Mouse (Mus musculus) embryo, embryonic 9.5 days (tissue): ENCODE results near the gene Serpinb8.
A peak's percentile ranks its signal among the peaks of the same experiment; 100 is the strongest.

ENCODE experiments used
- DNase-seq: peaks from one replicate; pipeline ENCODE4 v3.0.0-alpha.2; 2017; ENCODE audit errors: extremely low spot score

Gene Serpinb8

DNA sequence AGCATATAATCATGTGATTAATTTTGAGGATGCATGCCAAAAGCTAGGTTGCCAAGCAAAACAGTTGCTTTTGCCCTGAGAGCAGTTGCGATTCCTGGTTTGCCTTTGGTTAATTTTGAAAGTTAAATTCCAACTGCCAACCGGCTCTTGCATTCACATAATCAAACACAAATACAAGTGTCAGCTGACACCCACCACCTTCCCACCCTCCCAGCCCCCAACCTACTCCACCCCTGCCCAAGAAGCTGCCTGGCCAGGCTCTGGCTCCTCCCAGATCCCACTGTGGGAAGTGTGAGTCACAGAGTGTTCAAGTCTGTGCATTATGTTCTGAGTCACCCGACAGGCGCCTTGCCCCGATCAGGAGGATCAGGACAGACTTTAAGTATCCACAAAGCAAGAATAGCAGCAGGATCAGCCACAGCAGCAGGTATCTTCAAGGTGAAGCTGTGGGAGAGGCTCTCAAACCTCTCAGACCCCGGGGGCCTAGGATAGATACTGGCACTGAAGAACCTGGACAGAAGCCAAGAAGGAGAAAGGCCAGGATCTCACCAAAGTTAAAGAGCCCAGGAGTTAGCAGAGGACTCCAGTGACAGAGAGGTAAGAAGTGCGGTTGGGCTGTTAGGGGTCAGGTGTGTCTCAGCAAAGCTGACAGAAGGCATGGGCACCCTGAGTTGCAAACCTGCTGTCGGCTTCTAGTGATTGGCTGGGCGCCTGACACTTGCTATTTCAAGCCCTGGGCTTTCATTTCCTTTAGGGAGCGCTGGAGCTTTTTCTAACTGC, at the start of gene Serpinb8:
Gene Serpinb8 (plus strand): TSS at position 316 of the 780 bp plus-strand sequence.
- DNase-seq, result no peak

DNA sequence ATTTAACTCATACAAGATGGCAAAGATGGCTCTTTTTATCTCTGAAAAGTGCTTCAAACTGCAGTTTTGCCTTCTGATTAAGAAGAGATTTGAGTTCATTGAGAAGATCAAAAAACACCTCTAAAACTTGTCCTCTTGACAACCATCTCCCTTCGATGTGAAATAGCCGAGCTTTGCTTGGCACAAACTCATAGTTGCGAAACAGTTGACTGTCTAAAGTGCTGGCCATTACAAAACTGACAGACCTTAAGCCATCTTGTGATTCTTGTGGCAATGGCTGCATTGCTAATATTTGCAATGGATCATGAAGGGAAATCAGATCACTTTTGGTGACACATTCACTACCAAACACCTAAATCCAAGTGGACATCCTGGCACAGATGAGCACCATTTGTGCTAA, 30.3 kb upstream of the Serpinb8 start:
- no peak for DNase-seq

DNA sequence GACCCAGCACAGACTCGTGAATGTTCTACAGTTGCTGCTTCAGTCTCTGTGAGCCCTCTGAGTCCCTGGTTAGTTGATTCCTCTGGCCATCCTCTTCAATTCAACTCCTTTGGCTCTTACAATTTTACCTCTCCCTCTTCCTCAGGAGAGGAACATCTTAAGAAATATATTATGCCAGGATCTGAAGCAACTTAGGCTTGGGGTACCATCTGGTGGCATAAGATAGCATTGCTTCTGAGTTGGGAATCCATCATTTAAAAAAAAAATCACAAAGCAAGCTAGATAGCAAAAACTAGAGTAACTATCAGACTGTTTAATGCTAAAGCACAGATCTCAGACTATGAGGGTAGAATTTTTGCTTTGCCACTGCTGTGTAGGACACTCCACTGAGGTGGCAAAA, 27.7 kb upstream of the Serpinb8 start:
- no peak for DNase-seq

DNA sequence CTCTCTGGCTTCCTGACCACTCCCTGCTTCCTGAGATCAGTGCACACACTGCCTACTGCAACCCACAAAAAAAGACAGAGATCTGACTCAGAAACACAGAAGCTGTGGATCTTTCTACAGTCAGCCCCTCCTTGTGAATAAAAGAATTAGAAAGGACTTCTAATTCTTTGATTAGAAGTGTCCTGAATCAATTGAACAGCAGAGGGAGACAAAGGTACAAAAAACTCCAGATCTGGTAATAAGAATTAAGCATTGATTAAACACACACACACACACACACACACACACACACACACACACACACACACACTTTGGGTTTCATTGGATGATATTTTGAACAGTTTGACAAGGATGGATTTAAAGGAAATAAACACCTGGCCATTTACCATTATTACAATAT, 24.2 kb upstream of the Serpinb8 start:
- no peak for DNase-seq

DNA sequence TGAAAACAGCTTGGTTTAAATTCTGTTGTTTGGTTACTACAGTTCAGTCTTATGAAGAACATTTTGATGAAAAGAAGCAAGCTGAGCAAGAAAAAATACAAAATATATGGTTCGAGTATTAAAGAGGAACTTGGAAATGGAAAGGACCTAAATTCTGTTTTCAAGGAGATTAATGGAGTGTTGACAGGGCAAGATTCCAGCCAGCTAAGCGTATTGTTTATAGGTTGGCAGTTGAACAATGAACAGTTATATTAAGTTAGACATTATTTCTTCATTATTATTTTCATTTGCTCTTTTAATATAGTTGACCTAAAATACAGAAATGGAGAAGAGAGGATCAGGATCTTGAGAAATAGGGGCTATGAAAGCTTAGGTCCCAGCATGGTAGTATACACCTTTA, 13.7 kb upstream of the Serpinb8 start:
- DNase-seq, result no peak

DNA sequence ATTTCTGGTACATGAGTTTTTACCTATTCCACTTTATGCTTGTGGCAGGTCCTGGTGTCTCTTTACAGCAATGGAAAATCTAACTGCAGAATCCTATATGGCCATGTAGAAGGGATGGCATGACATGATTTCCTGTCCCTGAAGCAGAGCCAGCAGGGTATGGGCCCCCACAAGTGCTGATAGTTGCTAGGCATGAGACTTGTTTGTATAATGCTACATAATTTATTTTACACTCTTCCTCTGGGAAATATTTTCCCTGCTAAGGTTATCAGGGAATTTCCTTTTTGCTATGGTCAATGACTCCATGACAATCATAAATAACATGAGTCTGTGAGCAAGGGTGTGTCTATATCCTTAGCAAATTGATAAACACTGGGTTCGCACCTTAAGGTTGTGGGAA, 12.3 kb upstream of the Serpinb8 start:
- DNase-seq, result no peak

DNA sequence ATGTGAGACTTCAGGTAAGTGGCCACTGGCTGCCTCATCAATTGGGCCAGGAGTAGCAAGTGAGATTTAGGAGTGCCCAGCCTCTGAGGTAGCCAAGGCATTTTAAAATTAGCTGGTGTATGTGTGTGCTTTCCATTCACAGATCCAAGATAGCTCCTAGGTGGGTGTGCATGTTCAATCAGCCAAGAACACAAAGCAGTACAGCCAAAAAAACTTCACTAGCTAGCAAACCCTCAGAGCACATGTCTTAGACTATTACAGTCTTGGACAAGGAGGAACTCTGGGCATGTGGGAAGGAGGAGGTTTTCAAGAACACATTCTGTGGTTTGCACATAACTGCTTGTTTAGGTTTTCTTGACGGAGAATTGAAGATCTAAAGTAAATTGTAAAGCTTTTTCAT, 8.6 kb upstream of the Serpinb8 start:
- no peak for DNase-seq

DNA sequence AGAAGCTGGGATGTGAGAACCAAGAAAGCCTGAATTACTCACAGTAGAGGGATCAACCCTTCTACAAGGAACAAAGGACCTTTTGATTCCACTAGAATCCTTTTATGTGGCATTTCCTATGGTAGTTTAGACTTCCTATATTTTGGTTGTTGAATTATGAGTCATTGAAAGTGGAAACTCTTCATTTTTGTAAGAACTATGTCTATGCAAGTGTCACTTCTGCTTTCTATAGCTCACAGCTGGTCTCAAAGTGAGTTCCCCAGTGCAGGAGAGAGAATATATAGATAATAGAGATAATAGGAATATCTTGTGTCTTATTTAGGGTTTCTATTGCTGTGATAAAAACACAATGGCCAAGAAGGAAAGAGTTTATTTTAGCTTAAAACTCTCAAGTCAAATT, 6.9 kb upstream of the Serpinb8 start:
- no peak for DNase-seq

DNA sequence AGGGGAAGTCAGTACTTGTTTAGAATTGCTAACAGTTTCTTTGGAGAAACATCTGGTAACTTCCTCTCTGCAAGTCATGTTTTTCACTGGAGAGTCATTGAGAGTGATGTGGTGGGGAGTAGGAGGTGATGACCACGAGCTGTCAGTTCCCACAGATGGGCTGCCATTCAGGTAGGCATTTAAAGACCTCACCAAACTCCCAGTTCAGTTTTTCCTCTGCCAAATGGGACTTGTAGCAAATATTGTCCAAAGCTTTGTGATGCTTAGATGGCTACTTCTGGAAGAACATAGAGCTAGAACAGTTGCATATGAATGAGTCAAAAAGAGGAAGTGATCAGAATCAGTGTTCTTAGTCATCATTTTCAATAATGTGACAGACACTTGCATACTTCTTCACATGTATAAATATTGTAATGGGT, 5.8 kb upstream of the Serpinb8 start:
- no peak for DNase-seq

DNA sequence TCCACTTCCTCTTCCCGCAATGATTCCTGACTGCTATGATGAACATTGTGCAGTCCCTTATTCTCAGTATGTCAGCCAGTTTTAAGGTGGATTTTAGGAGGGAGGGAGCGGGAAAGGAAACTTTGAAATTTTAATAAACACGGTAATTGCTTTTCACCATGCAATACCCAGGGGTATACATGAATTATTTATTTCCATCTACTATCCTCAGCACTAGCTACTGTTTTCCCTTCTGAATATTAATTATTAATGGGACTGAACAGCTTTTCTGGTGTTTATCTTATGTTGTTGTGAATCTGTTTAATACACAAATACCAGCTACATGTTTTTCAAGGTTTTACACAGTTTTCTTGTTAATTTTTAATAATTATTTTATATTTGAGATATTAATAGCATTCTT, 4.9 kb upstream of the Serpinb8 start:
- DNase-seq, result no peak

DNA sequence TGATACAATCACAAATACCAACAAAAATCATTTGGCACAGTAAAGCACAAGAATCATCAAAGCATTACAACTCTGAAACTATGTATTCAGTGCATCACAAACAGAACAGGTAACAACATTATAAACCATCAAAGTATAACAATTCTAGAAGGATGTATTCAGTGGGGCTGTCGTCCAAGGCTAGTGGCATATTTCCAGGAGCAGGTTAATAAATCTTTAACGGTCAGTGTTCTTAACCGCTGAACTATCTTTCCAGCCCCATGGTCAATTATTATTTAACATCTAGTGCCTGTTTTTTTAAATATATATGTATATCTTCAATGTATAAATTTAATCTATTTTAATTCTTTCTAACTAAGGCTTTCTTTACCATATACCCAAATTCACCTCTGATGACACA, 3.6 kb upstream of the Serpinb8 start:
- DNase-seq, result no peak

DNA sequence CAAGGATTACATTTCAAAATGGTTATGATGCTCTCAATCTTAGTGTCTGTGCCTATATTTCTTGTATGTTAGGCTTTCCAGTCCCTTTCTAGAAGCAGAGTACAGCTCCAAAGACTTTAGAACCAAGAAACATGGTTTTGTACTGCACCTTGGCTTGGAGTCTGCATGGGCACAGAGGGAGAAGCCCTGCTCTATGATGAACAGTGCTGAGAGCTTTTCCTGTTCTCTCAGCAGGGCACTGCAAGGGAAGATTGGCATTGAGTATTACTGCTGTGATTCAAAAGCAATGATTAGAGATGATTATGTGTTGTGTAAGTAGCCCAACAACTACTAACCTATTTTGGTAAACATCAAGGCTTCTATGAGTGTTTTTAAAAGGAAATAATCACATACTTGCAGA, 1.6 kb upstream of the Serpinb8 start:
- DNase-seq, result no peak

DNA sequence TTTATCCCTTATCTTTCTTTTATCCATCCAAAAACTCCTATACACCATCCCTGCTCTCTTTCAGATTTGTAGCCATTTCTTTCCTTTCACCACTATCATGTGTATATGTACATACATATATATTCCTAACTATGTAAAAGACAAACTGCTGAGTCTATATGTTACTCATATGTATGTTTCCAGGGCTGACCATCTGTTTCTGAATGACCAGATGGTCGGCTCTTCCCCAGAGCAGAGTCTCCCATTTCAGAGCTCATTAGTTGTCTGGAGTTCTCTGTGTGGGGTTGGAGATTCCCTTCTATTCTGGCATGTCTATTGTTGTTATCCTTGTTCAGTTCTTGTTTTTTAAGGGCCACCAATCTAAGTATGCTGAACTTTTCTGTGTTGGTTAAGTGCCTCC, 1.2 kb upstream of the Serpinb8 start:
- DNase-seq, result no peak

DNA sequence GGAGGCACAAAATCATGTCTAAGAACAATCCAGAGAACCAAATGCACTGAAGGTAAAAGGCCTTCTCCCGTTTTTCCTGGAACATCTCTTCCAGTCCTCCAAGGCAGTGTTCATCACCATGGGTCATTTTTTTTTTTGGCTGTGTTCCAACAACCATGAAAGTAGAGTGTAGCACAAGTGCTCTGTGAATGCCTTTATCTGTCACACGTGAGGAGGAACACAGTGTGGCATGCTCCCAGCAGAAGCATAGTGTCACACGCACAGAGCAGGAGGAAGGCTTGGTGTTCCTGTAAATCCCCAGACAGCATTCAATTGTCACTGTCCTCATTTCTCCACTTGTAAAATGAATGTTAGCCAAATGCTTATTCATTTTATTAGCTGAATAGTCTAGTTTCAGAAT, 2.8 kb downstream of the Serpinb8 start:
- DNase-seq, result no peak

DNA sequence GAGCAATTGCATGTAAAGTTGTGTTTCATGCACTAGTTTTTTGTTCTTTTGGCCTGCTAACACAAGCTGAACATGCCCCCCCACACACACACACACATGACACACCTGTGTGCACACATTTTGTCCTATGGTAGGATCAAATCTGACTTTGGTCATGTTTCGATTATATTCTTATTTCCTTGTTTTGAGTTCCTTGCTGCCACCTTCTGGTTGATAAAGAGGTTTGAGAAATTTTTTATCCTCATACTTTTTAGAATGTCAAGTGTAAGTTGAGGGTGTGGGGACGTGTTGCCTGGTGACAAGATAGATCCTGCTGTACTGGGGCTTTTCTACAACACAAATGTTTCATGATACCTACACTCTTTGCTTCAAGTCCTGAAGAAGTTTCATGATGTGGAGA, 3.7 kb downstream of the Serpinb8 start:
- no peak for DNase-seq

DNA sequence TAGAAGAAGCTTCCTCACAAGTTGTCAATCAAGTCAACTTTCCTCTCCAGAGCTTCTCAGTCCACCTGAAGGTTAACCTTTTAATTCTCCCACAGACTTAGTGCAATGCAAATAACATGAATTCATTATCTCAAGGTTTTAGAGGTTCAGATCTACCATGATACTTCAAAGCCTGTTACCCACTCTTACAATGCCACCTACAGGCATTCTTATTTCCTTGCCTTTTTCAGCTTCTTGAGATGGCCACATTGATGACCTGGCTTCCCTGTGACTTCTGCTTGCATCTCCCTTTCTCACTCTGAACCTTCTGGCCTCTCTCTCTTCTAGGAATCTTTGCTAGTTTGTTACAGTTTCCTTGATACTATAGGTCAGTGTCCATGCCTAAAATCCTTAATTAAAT, 7.1 kb downstream of the Serpinb8 start:
- no peak for DNase-seq

DNA sequence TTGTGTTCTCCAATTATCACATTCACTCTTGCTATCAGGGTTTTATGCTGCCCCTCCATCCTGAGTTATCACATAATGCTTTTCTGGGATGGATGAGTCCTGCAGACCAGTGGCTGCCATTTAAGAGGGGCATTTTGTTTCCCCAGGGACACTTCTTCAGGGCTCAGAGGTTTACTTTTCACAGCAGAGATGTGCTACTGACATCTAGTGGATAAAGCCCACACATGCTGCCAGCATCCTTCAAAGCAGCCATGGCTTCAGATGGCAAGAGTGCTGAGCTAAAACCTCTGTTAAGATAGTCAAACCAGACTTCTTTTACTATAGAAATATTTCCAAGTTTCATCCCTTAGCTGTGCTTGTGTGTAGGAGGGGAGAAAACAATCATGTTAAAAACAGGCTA, 8.7 kb downstream of the Serpinb8 start:
- DNase-seq, result peak; percentile 19

DNA sequence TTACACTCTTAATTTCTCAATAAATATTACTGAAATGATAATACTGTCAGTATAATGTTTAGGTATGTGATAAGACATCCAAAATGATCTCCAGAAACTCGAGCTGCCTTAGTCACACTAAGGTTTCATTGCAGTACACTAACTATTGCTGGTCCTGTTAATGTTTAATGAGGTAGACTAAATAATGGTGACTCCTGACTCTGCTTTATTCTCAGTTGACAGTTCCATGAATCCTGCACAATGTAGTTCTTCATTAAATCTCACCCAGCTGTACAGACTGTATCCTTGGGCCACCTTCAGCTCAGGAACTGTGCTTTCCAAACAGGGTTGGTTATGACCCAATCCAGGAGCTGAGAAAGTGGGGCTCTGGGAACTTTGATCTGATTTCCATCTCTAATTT, 19.1 kb downstream of the Serpinb8 start:
- DNase-seq, result no peak

DNA sequence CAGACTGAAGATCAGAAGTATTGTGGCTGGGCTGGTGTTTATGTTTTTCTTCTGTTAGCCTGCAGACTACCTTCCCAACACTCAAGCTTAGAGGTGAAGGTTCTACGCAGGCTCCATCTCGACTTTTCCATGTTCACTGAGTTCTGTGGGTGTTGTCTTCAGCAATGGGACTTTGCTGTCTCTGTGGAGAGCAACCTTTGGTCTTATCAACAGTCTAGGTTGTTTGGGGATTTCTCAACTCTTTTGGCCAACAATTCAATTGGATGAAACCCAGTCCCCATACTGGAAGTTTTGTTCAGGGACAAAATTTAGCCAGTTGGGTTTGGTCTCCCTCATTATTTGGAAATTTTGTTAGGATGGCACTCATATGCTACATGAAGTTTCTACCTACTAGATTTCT, 24.3 kb downstream of the Serpinb8 start:
- no peak for DNase-seq

DNA sequence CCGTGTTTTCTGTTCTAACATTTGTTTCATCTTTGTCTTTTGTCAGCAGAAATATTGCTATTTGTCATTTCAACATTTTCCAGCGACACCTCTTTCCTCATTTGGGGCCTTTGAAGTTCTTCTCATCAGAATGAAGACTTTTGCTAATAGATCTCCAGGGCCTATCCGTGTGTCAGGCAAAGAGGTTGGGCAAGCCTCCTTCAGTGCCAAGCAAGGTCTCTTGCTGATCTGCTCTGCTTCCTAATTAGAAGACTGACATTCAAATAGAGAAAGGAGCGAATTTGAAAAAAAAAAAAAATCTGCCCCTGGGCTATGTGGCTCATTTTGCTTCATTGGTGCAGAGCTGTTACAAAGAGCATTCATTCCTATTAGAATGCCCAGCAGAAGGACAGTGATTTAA, 32.2 kb downstream of the Serpinb8 start:
- no peak for DNase-seq

DNA sequence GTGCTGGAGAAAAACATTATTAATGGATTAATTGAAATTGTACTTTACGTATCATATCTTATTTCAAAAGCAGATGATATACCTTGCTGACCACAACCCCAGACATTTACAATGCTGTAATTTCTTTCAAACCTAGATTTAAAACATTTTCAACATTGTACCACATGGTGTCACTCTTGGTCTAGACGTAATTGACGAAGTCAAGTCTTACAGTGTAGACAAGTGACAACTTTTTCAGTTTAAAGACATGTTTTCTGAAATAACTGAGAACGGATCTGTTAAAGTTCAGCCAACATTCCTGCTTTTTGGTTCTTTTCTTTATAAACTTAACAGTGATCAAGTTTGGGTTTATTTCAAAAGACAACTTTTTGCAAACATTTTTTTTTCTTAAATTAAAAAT, 46.1 kb downstream of the Serpinb8 start:
- peak; percentile 27 for DNase-seq

DNA sequence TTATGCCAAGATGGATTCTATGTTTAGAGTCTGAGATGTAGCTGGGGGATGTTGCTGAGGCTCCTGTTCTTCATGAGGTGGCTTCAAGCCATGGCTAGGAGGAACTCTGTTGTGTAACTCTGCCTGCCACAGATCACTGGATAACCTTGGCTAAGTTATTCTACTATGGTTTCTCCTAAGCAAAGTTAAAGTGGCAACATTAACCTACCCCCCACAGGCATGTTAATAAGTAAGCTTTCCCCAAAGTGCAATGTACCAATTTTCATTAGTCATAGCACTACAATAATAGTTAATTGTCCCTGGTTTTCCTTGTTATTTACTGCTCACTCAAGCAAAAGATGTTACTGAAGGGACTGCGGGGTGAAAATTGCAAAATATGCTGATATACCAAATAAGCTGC, 48.2 kb downstream of the Serpinb8 start:
- DNase-seq, result no peak

DNA sequence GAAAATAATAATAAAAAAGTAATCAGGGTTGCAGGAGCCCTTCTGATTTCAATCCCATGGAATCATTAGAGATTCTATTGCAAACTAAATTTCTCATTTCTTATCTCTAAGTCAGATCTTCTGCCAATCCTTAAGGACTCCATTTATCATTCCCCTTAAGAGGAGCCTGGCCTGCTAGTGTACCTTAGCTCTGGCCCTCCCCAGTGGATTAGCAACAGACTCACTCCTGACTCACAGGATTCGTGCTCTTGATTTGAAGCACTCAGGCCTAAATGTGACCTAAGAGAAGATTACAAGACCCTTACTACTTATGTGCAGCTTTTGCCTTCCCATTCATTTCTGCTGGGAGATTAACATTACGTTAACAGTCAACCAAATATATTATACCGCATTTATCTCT, 48.7 kb downstream of the Serpinb8 start:
- DNase-seq, result no peak

DNA sequence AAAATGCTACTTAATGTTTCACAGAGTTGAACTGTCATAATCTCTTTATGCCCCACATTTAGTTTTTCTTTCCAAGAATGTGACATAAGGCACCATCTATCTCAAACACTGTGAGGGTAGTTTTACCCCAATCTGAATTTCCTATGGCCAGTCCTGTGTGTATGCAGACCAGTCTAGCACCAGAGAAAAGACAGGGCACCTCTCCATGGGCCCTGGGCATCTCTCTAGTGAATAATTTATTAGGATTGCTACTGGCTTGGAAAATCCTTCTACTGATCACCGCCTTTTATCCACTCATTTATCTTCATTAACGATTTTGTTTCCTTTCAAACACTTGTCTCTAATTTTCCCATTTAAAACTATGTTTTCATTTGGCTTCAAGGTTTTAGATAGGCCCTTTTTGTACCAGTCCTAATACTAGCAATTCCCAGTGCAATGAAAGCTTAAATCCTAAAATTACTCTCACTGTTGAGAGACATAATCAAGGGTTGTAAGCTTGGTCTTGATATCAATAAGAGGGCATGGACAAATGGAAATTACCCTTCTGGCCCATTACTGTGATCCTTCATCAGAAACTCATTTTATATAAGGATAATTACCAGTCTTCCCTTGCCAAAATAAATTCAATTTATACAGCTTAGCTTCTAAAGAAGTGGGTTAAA, 52.8 kb downstream of the Serpinb8 start:
- DNase-seq, result no peak
